ENCODE assay signal across 8 mouse cellular contexts in genomic region chr3:109171070-109171778, GRCm38 (mm10). TPM values are rescaled to one million over a fixed set of nuclear protein-coding genes. Genes with fewer than 3 reads are reported as not detected.
DNase-seq lines count a peak whose midpoint lies in the region; ATAC-seq and TF ChIP-seq lines count a peak whose summit lies in the region.

No protein-coding gene starts in this region.

- no peak for TF ChIP-seq POLR2A in MEL (IDR thresholded peaks at IDR 0.05; ENCODE audit: control insufficient read depth in 1 of 2, insufficient read depth in 1 of 2, low read depth in 1 of 2, low read length in 2 of 2, poor library complexity in 1 of 2)
- TF ChIP-seq POLR2A in olfactory bulb, adult 2 months (IDR thresholded peaks at IDR 0.05; ENCODE audit: insufficient read depth, low read depth, low read length) = no peak

- no peak overlapping the region for H3K9ac ChIP-seq in MEL (ENCODE audit: control insufficient read depth, low read depth, low read length, poor library complexity, severe bottlenecking)
- no peak overlapping the region for H3K9ac ChIP-seq in lung, embryonic 15.5 days

- no peaks in the 10 kb centered on the region; a peak in 1 of 4 replicates for H3K36me3 ChIP-seq in MEL (ENCODE audit: control insufficient read depth in 1 of 2, insufficient read depth in 2 of 2, low read length in 2 of 2)
- peaks cover 3% of the 10 kb centered on the region for H3K36me3 ChIP-seq in hindbrain, embryonic 10.5 days
- peaks cover 6% of the 10 kb centered on the region; the same call in 1 of the 2 replicates for H3K36me3 ChIP-seq in lung, embryonic 15.5 days

- H3K9me3 ChIP-seq in MEL (replicated peaks; ENCODE audit: insufficient read depth, low read length) = no peaks in the 10 kb centered on the region
- H3K9me3 ChIP-seq in hindbrain, embryonic 10.5 days = no peaks in the 10 kb centered on the region
- no peaks in the 10 kb centered on the region for H3K9me3 ChIP-seq in lung, embryonic 15.5 days

- H3K4me2 ChIP-seq in lung, embryonic 15.5 days = no peak overlapping the region

- no peak overlapping the region for H3K4me3 ChIP-seq in MEL (ENCODE audit: control insufficient read depth in 1 of 2, insufficient read depth in 1 of 2, low read depth in 2 of 2, low read length in 2 of 2)
- H3K4me3 ChIP-seq in hindbrain, embryonic 10.5 days = no peak overlapping the region
- H3K4me3 ChIP-seq in layer of hippocampus, adult 2 months = peak overlapping the region; percentile 39
- H3K4me3 ChIP-seq in lung, embryonic 15.5 days = no peak overlapping the region
- no peak overlapping the region for H3K4me3 ChIP-seq in olfactory bulb, adult 2 months (ENCODE audit: insufficient read depth, low read depth, low read length)

- DNase-seq in MEL (ENCODE audit: low read depth, low spot score) = peak; percentile 54
- DNase-seq in brain, embryonic 18.5 days (ENCODE audit: low read depth, low spot score) = peak; percentile 50
- DNase-seq in fibroblast of lung, adult 2 months (ENCODE audit: low read depth) = peak; percentile 51
- peak; percentile 68 for DNase-seq in hindbrain, embryonic 10.5 days (ENCODE audit: low spot score)
- DNase-seq in layer of hippocampus, adult 2 months (ENCODE audit: low spot score in 2 of 2) = peak; percentile 74 to 75
- peak; percentile 50 for DNase-seq in thymus, postnatal 0 days (ENCODE audit: low spot score)

- TF ChIP-seq EP300 in MEL (IDR thresholded peaks at IDR 0.05; ENCODE audit: low read depth in 1 of 2, low read length in 2 of 2) = no peak

- 33% methylated on average over 15 of the region's 15 CpGs for WGBS in hindbrain, embryonic 10.5 days
- WGBS in lung, embryonic 15.5 days = 26% methylated on average over 15 of the region's 15 CpGs
- 17% methylated on average over 15 of the region's 15 CpGs for WGBS in olfactory bulb, adult 2 months

- 0 out of 2 replicates have a peak, but pooled peaks have one; percentile 31 for ATAC-seq in lung, embryonic 15.5 days (ENCODE audit: borderline replicate concordance, extremely low read depth, low FRiP score, low TSS enrichment)

- TF ChIP-seq RAD21 in MEL (IDR thresholded peaks at IDR 0.05; ENCODE audit: low read depth, low read length) = peak; percentile 76

- H3K27me3 ChIP-seq in MEL (ENCODE audit: control insufficient read depth in 1 of 2, insufficient read depth in 2 of 2, low read length in 2 of 2) = no peaks in the 10 kb centered on the region
- H3K27me3 ChIP-seq in hindbrain, embryonic 10.5 days (ENCODE audit: insufficient read depth, poor library complexity, severe bottlenecking) = no peaks in the 10 kb centered on the region
- H3K27me3 ChIP-seq in lung, embryonic 15.5 days = no peaks in the 10 kb centered on the region

- no peaks in the 10 kb centered on the region for H3K79me2 ChIP-seq in MEL (ENCODE audit: control insufficient read depth, insufficient read depth, low read length, poor library complexity)

- H3K4me1 ChIP-seq in MEL (ENCODE audit: control insufficient read depth in 1 of 2, insufficient read depth in 2 of 2, low read length in 2 of 2) = no peaks in the 10 kb centered on the region
- no peaks in the 10 kb centered on the region for H3K4me1 ChIP-seq in hindbrain, embryonic 10.5 days (replicated peaks)
- no peaks in the 10 kb centered on the region for H3K4me1 ChIP-seq in lung, embryonic 15.5 days
- no peaks in the 10 kb centered on the region for H3K4me1 ChIP-seq in olfactory bulb, adult 2 months (ENCODE audit: control insufficient read depth, insufficient read depth, low read length)

- H3K27ac ChIP-seq in MEL (ENCODE audit: control insufficient read depth, low read depth, low read length) = no peak overlapping the region
- no peak overlapping the region for H3K27ac ChIP-seq in hindbrain, embryonic 10.5 days
- H3K27ac ChIP-seq in layer of hippocampus, adult 2 months = peak overlapping the region; percentile 79
- H3K27ac ChIP-seq in lung, embryonic 15.5 days = no peak overlapping the region
- H3K27ac ChIP-seq in olfactory bulb, adult 2 months (ENCODE audit: insufficient read depth, low read depth, low read length) = no peak overlapping the region

- TF ChIP-seq CTCF in MEL (IDR thresholded peaks at IDR 0.05 in 2 of 3, conservative IDR thresholded peaks at IDR 0.05 in 1 of 3; ENCODE audit: control insufficient read depth in 1 of 3, insufficient read depth in 1 of 3, low read depth in 2 of 3, low read length in 3 of 3, poor library complexity in 1 of 3, severe bottlenecking in 1 of 3) = peak; percentile 60 to 87 (median 75)
- TF ChIP-seq CTCF in layer of hippocampus, adult 2 months (conservative IDR thresholded peaks at IDR 0.05) = peak; percentile 95
- peak; percentile 80 for TF ChIP-seq CTCF in olfactory bulb, adult 2 months (IDR thresholded peaks at IDR 0.05; ENCODE audit: insufficient read depth, low read depth, low read length)

TF ChIP-seq in MEL, 35 proteins besides CTCF, POLR2A, EP300 and RAD21:
- TF ChIP-seq ELF1 (IDR thresholded peaks at IDR 0.05; ENCODE audit: low read depth, low read length) (no peak), ZC3H11A (IDR thresholded peaks at IDR 0.05; ENCODE audit: low read depth, low read length) (peak; percentile 60), SMC3 (IDR thresholded peaks at IDR 0.05; ENCODE audit: low read depth, low read length) (peak; percentile 87)
TF ChIP-seq in MEL: peak in this region for 2.

RNA-seq across cellular contexts. Expression of gene Slc25a24, which starts 48.3 kb away (rescaled TPM):
- total RNA-seq in MEL (2012; rRNA removed) = 5.5 and 5.6 TPM in 2 replicates
- 10 to 100 TPM in 1 of 2 experiments, not detected in 1; 14.3 TPM for polyA plus RNA-seq in MEL (2012; ENCODE audit: insufficient read depth in 1 of 2, insufficient read length in 2 of 2, low read depth in 1 of 2, low replicate concordance in 2 of 2, missing spikeins in 1 of 2)
- 25.9 and 29.7 TPM in 2 replicates for polyA plus RNA-seq in hindbrain, embryonic 10.5 days (2016; fragmentation: Nextera tagmentation; extraction: Ambion mirVana)
- 1 to 10 TPM; 3.3 to 4.0 TPM for total RNA-seq in layer of hippocampus, adult 2 months (2021)
- polyA plus RNA-seq in lung, embryonic 15.5 days (2015; fragmentation: Nextera tagmentation; extraction: Ambion mirVana) = 29.5 and 30.7 TPM in 2 replicates
- not detected in 2 replicates for polyA plus RNA-seq in olfactory bulb, adult 2 months (2012; ENCODE audit: insufficient read depth, insufficient read length, low replicate concordance, missing spikeins)
- polyA plus RNA-seq in thymus, postnatal 0 days (2015; fragmentation: Nextera tagmentation; extraction: Ambion mirVana) = 6.9 and 7.6 TPM in 2 replicates
